Mouse (Mus musculus): ENCODE data around the gene Lyl1.

Lyl1 gene

DNA sequence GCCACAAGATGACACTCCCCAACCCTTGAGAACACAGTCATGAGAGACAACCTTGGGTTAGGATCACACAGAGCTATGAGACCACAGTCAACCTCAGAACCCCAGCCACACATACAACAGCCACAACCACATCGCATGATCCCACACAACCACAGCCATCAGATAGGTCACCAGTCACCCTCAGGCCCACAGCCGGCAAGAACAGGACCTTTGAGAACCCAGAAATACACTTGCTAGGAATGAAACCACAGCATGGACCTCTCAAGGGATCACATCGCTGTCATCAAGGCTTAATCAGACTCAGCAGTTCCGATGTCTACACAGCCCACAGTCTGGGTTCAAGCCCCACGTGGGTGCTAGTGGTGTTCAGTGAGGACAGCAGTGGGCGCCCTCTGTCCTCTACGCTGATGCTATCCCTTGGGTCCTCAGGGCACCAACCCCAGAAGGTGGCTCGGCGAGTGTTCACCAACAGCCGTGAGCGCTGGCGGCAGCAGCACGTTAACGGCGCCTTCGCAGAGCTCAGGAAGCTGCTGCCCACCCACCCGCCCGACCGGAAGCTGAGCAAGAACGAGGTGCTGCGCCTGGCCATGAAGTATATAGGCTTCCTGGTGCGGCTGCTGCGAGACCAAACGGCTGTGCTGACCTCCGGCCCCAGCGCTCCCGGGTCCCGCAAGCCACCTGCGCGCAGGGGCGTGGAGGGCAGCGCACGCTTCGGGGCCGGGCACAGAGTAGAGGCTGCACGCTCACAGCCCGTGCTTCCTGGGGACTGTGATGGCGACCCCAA, 2.4 kb downstream of the Lyl1 start:
- no peak for DNase-seq (ENCODE audit: low spot score in 2 of 2)

DNA sequence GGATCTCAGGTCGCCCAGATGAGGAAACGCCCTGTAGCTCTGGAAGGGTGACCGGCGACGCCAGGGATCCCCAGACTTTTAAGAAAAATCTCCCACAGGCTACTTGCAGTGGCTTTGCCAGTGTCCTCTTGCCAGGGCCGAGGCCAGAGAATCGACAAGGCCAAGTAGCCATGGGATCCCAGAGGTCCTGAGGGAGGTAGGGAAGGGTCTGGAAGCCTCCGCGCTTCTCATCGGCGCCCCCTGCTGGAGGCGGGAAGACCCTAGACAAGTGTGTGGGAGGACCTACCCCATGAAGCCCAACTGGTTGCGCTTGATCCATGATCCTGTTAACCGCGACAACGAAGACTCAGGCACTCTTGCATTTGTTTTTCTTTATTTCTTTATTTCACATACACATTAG, 3.1 kb downstream of the Lyl1 start:
- DNase-seq (ENCODE audit: low spot score in 2 of 2), result no peak

DNA sequence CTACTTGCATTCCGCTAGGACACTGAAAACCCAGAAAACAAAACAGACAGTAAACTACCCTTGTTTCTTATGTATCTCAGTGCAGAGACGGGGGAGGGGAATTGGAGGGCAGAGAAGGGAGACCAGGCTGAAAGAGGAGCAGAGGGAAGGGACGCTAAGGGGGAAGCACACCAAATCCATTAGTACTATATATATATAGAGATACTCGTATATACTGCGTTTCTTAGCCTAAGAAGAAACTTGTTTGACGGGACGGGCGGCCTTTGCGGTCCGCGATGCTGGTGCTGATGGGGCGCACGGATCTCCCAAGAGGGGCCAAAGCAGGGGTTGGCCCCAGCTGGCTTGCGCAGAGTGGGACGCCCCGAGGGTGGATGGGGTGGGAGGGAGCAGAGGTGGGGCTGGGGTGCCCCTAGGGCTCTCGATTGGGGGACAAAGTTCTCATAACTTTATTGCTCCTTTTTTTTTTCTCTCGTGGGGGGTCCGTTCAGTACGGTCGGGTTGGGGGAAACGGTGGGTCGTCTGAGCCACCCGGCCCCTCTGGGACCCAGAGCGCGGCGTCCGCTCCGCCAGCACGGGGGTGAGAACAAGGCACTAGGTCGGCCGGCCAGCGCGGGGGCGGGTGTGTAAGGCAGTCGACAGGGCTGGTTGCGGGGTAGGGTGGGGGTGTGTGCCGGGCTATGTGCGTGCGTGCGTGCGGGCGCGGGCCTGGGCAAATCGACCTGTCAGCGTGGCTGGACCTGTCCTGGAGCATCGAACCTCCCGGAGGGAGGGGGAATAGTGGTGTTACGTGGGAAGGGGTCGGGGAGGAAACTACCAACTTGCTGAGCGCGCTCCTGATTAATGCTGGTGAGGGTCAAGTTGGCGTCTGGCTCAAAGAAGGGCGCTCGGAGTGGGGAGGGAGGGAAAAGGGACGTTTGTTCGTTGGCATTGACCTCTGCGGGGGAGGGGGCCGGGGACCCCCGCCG, 3.9 kb downstream of the Lyl1 start:
- DNase-seq (ENCODE audit: low spot score in 2 of 2), result no peak

DNA sequence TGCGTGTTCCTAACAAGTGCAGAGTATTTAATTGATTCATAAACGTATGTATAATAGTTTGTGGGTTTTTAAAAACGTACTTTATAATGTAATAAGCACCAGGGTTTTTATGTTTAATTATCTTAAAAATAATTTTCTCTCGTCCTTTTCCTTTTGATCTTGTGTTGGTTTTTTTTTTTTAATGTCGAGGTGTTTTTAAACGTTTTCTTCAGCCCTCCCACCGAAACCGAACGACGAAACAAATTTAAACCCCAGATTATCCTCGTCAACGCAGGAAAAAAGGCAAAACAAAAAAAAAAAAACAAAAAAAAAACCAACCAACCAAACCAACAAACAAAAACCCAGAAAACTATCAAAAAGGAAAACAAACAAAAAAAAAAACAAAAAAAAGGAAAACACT, 4.7 kb downstream of the Lyl1 start:
- DNase-seq (ENCODE audit: low spot score in 2 of 2), result no peak

DNA sequence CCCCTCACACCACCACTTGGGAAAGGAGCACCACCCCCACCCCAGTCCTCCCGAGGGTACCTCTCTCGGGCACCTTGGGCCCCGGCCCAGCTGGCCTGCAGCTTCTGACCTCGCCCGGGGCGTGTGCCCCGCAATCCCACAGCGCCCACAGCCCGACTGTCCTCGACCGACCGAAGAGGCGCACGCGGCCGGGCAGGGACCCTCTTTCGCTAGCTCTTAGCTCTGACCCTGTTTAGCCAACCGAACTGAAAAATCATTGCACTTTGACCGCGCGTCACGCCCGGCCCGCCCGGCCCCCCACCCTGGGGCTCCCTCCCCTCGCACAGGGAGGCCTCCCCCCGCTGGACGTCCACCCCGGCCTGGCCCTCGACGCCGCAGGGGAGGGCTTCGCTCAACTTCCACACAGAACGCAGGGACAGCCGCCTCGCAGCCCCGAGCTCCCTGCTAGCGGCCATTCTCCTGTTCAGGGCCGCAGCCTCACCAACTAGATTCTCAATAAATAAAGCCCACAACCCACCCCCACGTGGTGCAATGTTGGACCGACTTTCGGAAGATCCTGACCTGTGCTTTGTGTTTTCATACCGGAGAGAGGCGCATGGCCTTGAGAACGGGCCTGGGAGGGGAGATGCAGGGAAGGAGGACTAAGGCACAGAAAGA, 5.5 kb downstream of the Lyl1 start:
- DNase-seq (ENCODE audit: low spot score in 2 of 2), result no peak

DNA sequence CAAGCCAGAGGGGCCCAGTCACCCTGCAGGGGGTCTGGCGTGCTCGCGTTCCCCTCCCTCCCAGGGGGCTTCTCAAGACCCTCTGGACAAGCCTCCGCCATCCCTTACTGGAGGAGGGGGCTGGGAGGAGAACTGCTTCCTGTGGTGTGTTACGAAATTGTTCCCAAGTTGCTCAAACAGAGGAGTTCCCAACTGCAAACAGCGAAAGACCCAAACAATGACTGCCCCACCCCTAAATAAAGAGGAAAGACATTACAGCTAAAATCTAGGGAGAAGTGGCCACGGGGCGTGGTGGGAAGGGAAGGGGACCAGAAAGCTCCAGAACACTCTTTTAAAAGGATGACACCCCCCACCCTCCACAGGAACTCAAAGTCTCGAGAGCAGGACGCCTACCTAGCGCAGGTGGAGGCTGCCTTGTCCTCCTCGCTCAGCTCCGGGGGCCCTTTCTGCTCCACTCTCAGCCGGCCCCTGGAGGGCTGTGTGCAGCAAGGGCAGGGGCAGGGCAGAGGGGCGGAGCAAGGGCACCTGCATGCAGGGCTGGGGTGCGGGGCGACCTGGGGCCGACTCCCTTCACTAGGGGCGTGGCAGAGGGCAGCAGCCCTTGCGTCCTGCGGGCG, 6.1 kb downstream of the Lyl1 start:
- no peak for DNase-seq (ENCODE audit: low spot score in 2 of 2)

DNA sequence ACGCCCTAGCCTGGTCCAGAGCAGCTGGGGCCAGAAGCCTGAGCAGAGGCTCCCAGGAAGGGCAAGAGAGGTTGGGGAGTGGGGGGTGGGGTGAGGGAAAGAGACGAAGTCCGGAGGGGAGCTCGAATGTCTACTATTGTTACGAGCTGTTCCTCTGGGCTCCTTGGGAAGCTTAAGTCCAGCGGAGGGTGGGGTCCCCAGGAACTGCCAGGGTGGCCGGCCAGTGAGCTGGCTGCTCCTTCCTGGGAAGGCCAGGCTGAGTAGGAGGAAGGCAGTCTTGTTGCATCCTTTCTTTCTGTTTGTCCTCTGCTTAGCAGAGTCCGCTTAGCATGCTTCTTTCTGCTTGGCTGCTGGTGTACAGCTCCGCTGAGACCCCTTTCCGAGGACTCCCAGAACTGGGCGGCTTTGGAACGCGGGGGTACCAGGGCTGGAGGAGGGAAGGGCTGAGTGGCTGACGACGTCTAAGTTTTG, 6.8 kb downstream of the Lyl1 start:
- no peak for DNase-seq (ENCODE audit: low spot score in 2 of 2)

DNA sequence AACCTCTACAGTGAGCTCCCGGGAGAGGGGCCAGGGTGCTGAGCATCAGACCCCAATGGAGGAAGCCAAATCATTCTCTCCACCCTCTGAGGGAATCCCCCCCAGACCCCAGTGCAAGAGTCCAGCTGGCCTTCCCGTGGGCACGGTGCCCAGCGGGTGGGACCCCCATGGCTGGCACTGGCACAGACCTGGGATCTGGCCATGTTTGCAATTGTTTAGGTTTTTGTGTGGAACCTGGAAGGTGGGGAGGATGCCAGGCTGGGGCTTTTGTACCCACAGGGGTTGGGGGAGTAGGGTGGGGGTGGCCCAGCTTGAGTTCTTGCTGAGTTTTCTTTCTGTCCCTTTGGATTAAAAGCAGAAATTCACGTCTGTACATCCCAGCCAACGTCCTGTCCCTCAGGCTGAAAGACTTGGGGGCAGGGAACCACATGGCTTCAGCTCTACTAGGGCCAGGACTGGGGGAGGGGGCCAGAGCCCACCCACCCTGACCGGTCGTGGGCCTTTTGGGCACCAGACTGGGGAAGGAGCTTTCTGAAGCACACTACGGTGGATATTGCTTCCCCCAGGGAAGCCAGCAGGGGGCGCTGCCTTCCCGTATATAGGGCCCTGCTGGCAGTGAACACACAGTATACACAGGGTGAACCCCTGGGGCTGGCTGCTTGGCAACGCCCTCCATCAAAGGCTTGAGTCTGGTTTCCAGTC, 7.7 kb downstream of the Lyl1 start:
- peak; percentile 74 to 78 for DNase-seq (ENCODE audit: low spot score in 2 of 2)

DNA sequence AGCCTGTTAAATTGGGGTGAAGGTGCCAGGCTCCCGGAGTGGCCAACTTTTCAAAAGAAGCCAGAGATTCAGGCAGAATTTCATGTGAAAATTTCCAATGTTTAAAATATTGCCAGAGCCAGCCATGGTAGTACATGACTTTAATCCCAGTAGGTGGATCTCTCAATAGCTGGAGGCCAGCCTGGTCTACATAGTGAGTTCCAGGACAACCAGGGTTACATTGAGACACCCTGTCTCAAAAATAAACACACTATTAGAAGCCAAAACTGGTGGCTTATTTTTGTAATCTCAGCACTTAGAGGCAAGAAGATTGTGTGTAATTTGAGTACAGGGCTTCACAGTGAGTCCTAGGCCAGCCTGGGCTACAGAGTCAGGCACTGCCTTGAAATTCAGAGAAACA, 8.7 kb downstream of the Lyl1 start:
- no peak for DNase-seq (ENCODE audit: low spot score in 2 of 2)

DNA sequence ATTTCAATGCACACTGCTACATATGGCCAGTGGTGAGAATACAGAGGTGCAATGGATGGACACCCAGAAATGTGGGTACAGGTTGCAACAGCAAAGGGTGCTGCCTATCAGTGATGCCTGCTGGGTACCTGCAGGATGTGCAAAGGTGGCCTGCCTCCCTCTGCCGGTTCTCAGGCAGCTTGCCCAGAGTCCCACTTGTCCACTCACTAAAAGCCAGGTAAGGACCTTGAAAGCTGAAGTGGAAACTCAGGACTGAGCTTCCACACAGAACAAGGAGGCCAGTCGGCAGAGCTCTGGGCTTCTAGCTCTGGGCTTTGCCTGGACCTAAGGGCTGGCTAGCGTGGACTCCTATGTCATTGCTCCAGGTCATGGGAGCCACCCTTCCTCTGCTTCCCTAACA, 10.1 kb downstream of the Lyl1 start:
- DNase-seq (ENCODE audit: low spot score in 2 of 2), result no peak

DNA sequence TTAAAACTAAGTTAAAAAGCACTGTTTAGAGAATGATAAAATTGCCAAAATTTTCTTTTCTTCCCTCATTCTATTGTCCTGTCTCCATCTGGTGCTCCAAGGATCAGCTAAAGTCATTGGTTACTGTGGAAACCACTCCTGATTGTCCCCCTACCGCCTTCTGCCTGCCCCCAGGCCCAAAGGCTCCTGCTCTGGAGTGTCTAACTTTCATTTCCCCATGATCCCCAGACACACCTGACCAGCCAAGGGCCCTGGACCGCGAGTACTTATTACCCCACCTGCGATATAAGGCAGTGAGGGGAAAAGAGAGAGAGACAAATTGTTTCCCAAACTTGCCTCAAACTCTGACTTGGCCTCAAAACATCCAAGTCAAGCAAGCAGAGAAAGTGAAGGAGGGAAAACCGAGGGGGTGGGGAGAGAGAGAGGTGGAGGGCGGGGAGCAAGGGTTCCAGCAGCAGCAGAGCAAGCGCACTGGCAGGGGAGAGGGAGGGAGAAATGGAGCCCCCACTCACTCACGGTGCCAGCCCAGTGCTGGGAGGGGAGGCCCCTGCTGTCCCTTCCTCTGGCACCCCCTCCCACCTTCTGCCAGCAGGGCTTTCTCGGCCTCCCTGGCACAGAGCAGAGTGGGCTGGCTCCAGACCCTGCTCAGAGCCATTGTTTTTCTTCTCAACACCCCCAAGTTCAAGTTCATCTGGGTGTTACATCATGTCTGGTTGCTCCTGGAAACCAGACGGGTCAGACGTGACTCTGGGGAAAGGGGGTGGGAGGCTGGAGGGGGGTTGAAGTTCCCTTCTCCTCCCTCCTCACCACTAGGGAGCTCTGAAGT, 10.9 kb downstream of the Lyl1 start:
- DNase-seq (ENCODE audit: low spot score in 2 of 2), result no peak

DNA sequence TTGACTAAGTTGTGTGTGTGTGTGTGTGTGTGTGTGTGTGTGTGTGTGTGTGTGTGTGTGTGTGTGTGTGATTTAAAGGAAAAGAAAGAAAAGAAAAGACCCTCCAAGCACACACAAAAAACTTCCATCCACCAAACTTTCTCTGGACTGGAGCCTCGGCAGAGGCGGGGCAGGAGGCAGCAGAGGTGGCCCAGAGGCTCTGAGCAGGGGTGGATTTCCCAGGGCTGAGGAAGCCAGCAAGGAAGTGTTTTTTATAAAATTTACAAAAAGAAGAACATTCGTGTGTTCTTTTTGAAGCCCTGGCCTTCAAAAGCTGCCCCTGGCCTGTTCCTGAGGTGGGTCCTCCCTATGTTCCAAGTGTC, 11.5 kb downstream of the Lyl1 start:
- no peak for DNase-seq (ENCODE audit: low spot score in 2 of 2)

DNA sequence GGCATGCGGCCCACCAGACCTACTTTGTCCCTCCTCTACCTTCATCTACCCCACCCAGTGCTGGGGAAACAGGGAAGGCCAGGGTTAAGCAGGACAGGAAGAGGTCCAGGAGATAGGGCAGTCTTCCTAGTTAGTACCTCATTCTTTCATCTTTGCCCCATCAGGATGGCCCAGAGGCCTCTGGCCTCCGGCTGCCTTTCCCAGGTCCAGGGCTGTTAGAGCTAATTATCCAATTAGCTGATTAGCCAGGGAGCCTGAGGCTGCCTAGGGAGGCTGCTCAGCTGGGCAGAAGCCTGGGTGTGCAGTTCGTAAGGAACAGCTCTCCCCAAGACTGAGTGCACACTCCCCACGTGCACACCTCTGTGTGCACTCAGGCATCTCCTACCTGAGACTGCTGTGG, 12.1 kb downstream of the Lyl1 start:
- no peak for DNase-seq (ENCODE audit: low spot score in 2 of 2)

DNA sequence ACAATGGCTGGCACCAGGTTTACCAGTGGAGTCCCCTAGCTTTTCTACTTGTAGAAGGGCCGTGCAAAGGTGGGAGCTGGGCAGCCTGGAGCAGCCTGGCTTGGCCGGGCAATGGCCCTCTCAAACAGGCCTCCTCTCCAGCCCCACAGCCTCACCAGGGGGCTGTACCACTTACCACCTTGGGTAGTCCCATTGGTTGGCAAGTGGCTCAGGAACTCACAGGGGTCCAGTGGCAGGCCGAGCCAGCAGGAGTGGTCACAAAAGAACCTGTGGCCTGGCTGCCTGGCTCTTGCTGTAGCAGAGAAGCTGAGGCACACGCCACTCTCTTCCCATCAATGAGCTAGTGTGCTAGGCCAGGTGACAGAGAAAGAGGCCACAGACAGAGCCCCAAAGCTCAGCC, 12.9 kb downstream of the Lyl1 start:
- DNase-seq (ENCODE audit: low spot score in 2 of 2), result no peak

DNA sequence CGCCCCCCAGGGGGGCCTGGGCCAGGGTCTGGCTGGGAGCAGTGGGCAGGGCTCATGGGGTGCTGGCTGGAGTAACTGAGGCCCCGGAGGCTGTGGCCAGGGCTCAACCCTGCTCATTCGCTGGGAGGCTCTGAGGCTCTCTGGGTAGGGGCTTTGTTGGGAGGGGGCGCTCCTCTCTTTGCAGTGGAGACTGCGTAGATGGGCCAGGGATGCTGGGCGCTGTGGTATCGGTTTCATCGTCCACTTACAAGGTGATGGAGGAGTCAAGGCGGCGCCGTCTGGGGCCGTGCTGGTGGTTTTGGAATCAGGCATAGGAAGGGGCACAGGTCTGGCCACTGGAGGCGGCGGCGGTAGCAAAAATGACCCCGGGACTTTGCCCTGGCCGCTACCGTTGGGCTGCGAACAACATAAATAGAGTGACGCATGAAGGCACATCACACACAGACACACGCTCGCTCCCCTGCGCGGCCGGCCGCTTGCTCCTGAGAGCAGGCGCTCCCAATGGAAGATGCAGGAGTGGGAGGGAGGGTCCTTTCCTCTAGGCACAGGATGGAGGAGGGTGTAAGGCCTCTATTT, 14.7 kb downstream of the Lyl1 start:
- DNase-seq (ENCODE audit: low spot score in 2 of 2), result no peak

DNA sequence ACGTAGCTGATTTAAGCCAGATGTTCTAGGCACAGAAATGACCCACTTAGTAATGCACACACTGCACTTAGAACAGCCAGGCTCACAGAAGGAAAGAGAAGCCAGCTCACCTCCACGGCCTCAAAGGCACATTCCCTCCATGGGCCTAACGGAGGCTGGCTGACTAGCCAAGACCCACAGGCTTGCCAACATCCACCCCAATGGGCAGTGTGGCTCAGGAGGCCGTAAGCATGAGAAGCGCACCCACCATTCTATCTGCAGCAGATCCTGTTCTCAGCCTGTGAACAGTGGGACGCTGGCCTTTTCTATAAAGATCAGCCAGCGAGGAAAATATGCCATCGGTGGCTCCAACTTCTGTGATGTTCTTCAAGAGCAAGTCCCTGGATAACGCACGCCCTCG, 15.5 kb downstream of the Lyl1 start:
- no peak for DNase-seq (ENCODE audit: low spot score in 2 of 2)

DNA sequence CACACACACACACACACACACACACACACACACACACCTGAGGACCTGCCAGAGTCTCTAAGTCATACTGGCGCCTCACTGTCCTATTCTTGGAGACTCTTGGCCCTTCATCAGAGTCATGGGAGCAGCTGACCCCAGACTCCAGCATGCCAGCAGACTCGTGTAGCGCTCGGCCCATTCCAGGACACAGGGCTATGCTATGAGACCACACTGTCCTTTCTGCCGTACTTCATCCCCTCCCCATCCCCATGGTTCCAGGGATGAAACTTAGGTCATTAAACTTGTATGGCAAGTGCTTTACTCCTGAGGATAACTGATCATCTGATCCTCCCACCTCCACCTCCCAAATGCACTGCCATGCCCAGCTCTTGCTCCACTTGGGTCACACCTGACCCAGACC, 17.2 kb downstream of the Lyl1 start:
- no peak for DNase-seq (ENCODE audit: low spot score in 2 of 2)

DNA sequence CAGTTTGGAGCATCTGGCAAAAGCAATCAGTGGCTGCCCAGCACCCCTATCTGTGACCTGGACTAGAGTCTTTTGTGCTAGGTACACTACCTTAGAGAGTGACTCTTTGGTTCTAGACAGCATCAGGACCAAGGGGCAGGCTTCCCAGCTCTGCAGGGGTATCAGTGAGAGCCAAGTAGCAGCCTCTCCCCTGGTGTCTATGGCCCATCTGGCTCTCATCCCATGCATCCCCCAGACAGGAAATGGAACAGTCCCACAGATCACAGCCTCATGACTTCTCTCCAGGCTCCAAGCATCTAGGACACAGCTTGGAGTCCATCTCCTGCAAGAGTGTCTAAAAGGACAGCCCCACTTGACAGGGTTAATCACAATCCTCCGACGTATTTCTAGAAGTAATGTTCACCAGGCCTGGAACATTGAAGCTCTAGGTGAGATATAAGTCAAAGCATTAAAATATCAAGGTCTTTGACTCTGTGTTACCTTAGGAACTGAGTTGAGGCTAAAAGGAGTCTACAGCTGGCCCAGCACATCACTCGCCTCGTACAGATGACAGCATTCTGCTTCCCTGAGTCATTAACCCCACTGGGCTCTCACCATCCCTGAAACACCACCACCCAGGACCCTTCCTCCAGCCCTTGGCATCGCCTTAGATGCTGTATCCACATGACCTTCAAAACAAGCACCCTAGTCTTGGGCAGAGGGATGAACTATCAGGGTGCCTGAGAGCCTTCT, 17.9 kb downstream of the Lyl1 start:
- DNase-seq (ENCODE audit: low spot score in 2 of 2), result no peak

DNA sequence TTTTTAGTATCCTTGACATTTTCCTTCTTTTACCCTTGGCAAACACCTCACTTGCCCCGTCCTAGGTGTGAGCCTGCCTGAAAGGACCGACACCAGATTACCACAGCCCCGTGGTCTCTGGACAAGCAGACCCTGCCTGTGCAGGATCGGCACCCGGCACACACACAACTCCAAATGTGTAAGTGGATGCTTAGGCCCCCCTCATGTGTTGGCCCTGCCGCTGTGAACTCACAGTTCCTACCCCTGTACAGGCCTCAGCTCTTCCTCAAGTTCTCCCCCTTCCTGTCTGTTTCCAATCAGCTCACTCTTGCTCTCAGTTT, 21.2 kb downstream of the Lyl1 start:
- DNase-seq (ENCODE audit: low spot score in 2 of 2), result no peak

Measured in right cerebral cortex, postnatal 36 days (tissue).